Comparison of ENCODE assay signal across 9 mouse cellular contexts in the genomic region with DNA sequence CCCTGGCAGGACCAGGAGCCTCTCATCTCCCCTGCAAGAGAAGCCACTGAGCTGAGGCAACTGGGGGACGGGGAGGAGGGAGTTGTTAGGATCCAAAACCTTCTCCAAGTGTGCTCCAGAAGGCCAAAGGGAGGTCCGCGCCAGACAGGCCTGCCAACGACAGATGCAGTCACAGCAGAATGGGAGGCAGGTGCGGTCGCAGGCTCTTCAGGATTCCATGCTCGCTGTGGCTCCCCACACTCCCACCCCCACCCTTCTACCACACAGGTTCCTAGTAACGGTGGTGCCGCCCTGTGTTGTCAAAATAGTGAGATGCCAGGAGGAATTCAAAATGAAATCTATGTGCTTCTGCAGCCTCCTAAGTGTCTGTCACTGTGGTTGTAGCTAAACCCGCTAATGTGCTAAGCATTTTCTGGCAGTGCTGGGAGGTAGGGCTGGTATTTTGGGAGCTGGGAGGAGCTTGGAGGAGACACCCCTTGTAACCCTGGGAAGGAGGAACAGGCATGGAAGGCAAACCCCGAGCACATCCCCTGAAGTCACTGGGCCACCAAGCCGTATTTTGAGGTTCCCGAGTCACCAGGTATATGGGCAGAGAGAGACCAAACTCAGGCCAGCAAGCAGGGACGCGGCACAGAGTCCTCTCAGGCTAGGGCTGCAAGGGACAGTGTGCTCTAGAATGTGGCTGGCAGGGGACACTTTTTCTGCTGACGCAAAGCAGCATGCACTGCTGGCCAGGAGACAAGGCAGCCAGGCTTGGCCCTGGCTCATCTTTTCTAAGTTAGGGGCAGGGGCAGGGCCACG.
DNase-seq lines count a peak whose midpoint lies in the region; ATAC-seq lines count a peak whose summit lies in the region.
"Had no signal": no experiment of that assay in that cellular context is flagged by ENCODE, and none has a peak within 500 bp of the region (broad histone marks: within the 10 kb centered on the region; RNA-seq: fewer than 3 reads in every experiment).

No protein-coding gene starts in this region.

- H3K27ac ChIP-seq in hindbrain, embryonic 13.5 days, result peak overlapping the region; percentile 44; the same call in 1 of the 2 replicates
- H3K27ac ChIP-seq in hindbrain, embryonic 12.5 days, result no peak overlapping the region
- H3K27ac ChIP-seq: liver, embryonic 13.5 days had no signal

- H3K4me2 ChIP-seq in hindbrain, embryonic 13.5 days, result no peak overlapping the region
- H3K4me2 ChIP-seq in hindbrain, embryonic 12.5 days (replicated peaks), result no peak overlapping the region
- H3K4me2 ChIP-seq: liver, embryonic 13.5 days had no signal

- H3K36me3 ChIP-seq in hindbrain, embryonic 13.5 days, result no peaks in the 10 kb centered on the region
- H3K36me3 ChIP-seq in hindbrain, embryonic 12.5 days, result no peaks in the 10 kb centered on the region
- H3K36me3 ChIP-seq: liver, embryonic 13.5 days had no signal

- no peaks in the 10 kb centered on the region for H3K27me3 ChIP-seq in hindbrain, embryonic 13.5 days
- H3K27me3 ChIP-seq in hindbrain, embryonic 12.5 days, result no peaks in the 10 kb centered on the region
- H3K27me3 ChIP-seq: liver, embryonic 13.5 days had no signal

- no peak for ATAC-seq in hindbrain, embryonic 13.5 days (ENCODE audit: low FRiP score)
- ATAC-seq in hindbrain, embryonic 12.5 days (ENCODE audit: low FRiP score), result no peak

- H3K4me3 ChIP-seq in hindbrain, embryonic 13.5 days, result no peak overlapping the region
- no peak overlapping the region for H3K4me3 ChIP-seq in hindbrain, embryonic 12.5 days
- H3K4me3 ChIP-seq: liver, embryonic 13.5 days had no signal

- 65% methylated on average over 17 of the region's 17 CpGs for WGBS in hindbrain, embryonic 13.5 days
- WGBS in hindbrain, embryonic 12.5 days, result 61% methylated on average over 17 of the region's 17 CpGs

- H3K9me3 ChIP-seq in hindbrain, embryonic 13.5 days, result no peaks in the 10 kb centered on the region
- H3K9me3 ChIP-seq in hindbrain, embryonic 12.5 days (replicated peaks), result no peaks in the 10 kb centered on the region
- H3K9me3 ChIP-seq: liver, embryonic 13.5 days had no signal

- H3K4me1 ChIP-seq in hindbrain, embryonic 13.5 days (replicated peaks), result peaks cover 22% of the 10 kb centered on the region
- peaks cover 2% of the 10 kb centered on the region; the same call in 1 of the 2 replicates for H3K4me1 ChIP-seq in hindbrain, embryonic 12.5 days

- DNase-seq in cerebellum, adult 11-12 months, result peak; percentile 94
- DNase-seq in gastrocnemius, postnatal 10 days, result peak; percentile 62
- peak; percentile 37 to 72 for DNase-seq in layer of hippocampus, adult 18-20 months (ENCODE audit: low spot score in 2 of 2)
- peak; percentile 76 for DNase-seq in right cerebral cortex, postnatal 25 days
- no peak for DNase-seq in kidney, adult 18-20 months
- DNase-seq in embryo, embryonic 9.5 days (ENCODE audit: extremely low spot score), result no peak
- DNase-seq: liver, embryonic 13.5 days had no signal

- H3K9ac ChIP-seq in hindbrain, embryonic 13.5 days, result no peak overlapping the region
- no peak overlapping the region for H3K9ac ChIP-seq in hindbrain, embryonic 12.5 days
- H3K9ac ChIP-seq: liver, embryonic 13.5 days had no signal

Comparison
In these comparisons a context has a peak if more than half of its experiments do, and no peak if none do; other contexts are left out.
1. DNase-seq: peak in cerebellum, adult 11-12 months (single experiment), gastrocnemius, postnatal 10 days (single experiment), layer of hippocampus, adult 18-20 months (2 of 2) and right cerebral cortex, postnatal 25 days (single experiment); none in kidney, adult 18-20 months (single experiment) and embryo, embryonic 9.5 days (single experiment).